Mouse (Mus musculus) forebrain, embryonic 10.5 days (tissue): Measurements from ENCODE around the gene Wdr73. TPM values are rescaled to one million over a fixed set of nuclear protein-coding genes. Genes with fewer than 3 reads are reported as not detected.

ENCODE experiments used
- DNase-seq: peaks from one replicate; pipeline ENCODE4 v3.0.0-alpha.2; 2017; ENCODE audit warnings: low spot score; ENCODE audit errors: extremely low spot score
- H3K27ac ChIP-seq: fragments of 300-500 bp; sonication (generic); 2 replicates; pipeline ENCODE4 v1.5.1; 2016; ENCODE audit warnings: mild to moderate bottlenecking
- H3K27me3 ChIP-seq: fragments of 300-500 bp; sonication (generic); 2 replicates; pipeline ENCODE4 v1.6.1; 2016; ENCODE audit warnings: mild to moderate bottlenecking; ENCODE audit not compliant: poor library complexity, severe bottlenecking
- H3K36me3 ChIP-seq: fragments of 300-500 bp; sonication (generic); replicated peaks from 2 replicates; pipeline ENCODE4 v1.6.1; 2016; ENCODE audit warnings: mild to moderate bottlenecking, moderate library complexity
- H3K4me1 ChIP-seq: fragments of 300-500 bp; sonication (generic); 2 replicates; pipeline ENCODE4 v1.6.1; 2016
- H3K4me3 ChIP-seq: fragments of 300-500 bp; sonication (generic); 2 replicates; pipeline ENCODE4 v1.5.1; 2016; ENCODE audit warnings: mild to moderate bottlenecking, moderate library complexity
- H3K9me3 ChIP-seq: fragments of 300-500 bp; sonication (generic); 2 replicates; pipeline ENCODE4 v1.6.1; 2016; ENCODE audit warnings: mild to moderate bottlenecking, moderate library complexity
- WGBS: fragments of 180-500 bp; shearing (Covaris S2); methylation state at CpG from one replicate; pipeline ENCODE4 v1.1.7; 2016; 5-methylcytosine and 5-hydroxymethylcytosine counted together
- polyA plus RNA-seq: library from polyadenylated mRNA; unstranded; fragments of >200 nt; fragmentation: Nextera tagmentation; extraction: Ambion mirVana; gene quantifications from 2 replicates; pipeline ENCODE4 v1.2.1, GENCODE M21; 2016

The Wdr73 gene
- polyA plus RNA-seq, 1 experiment from 2014 or later = 53.2 TPM

GRCm38 (mm10) chr7:80889021-80889511, 12.0 kb downstream of the Wdr73 start:
- Histone ChIP-seq H3K4me1 (peaks cover 16% of the 10 kb centered on the region), H3K27ac (peak overlapping the region; percentile 61), H3K27me3 (no peaks in the 10 kb centered on the region), H3K9me3 (no peaks in the 10 kb centered on the region), H3K4me3 (no peak overlapping the region), H3K36me3 (peaks cover 62% of the 10 kb centered on the region)
- WGBS = 45% methylated on average over 9 of the region's 9 CpGs
- peak; percentile 60 for DNase-seq

- Histone ChIP-seq H3K36me3 (peaks cover 57% of the 10 kb centered on the region), H3K9me3 (no peaks in the 10 kb centered on the region), H3K4me3 (no peak overlapping the region), H3K27ac (peak overlapping the region; percentile 61), H3K4me1 (peaks cover 16% of the 10 kb centered on the region), H3K27me3 (no peaks in the 10 kb centered on the region)
- DNase-seq = no peak
- 79% methylated on average over 7 of the region's 7 CpGs for WGBS
These were observed 12.5 kb downstream of the Wdr73 start for GRCm38 (mm10) chr7:80888595-80888994.

GRCm38 (mm10) chr7:80885666-80886065, 15.4 kb downstream of the Wdr73 start:
- Histone ChIP-seq H3K4me3 (no peak overlapping the region), H3K9me3 (no peaks in the 10 kb centered on the region), H3K4me1 (peaks cover 23% of the 10 kb centered on the region), H3K27ac (no peak overlapping the region), H3K27me3 (no peaks in the 10 kb centered on the region), H3K36me3 (peaks cover 28% of the 10 kb centered on the region)
- WGBS = 14% methylated on average over 1 of the region's 1 CpGs
- no peak for DNase-seq

- Histone ChIP-seq H3K36me3 (peaks cover 9% of the 10 kb centered on the region), H3K4me3 (peak overlapping the region; percentile 31), H3K9me3 (no peaks in the 10 kb centered on the region), H3K27me3 (no peaks in the 10 kb centered on the region), H3K4me1 (peaks cover 8% of the 10 kb centered on the region), H3K27ac (no peak overlapping the region)
- WGBS = 27% methylated on average over 14 of the region's 14 CpGs
- DNase-seq = no peak
These were observed 18.1 kb downstream of the Wdr73 start for GRCm38 (mm10) chr7:80882830-80883505.

- Histone ChIP-seq H3K27ac (no peak overlapping the region), H3K36me3 (peaks cover 70% of the 10 kb centered on the region), H3K27me3 (peaks cover 41% of the 10 kb centered on the region), H3K4me3 (no peak overlapping the region), H3K9me3 (no peaks in the 10 kb centered on the region), H3K4me1 (peaks cover 10% of the 10 kb centered on the region; the same call in 1 of the 2 replicates)
- DNase-seq = no peak
- 16% methylated on average over 37 of the region's 37 CpGs for WGBS
These were observed 25.3 kb downstream of the Wdr73 start for GRCm38 (mm10) chr7:80875727-80876126.

GRCm38 (mm10) chr7:80873631-80874030, 27.4 kb downstream of the Wdr73 start:
- H3K4me1 ChIP-seq = peaks cover 10% of the 10 kb centered on the region; the same call in 1 of the 2 replicates
- DNase-seq = no peak
- peaks cover 41% of the 10 kb centered on the region for H3K27me3 ChIP-seq
- no peak overlapping the region for H3K27ac ChIP-seq
- WGBS = 95% methylated on average over 2 of the region's 2 CpGs
- H3K9me3 ChIP-seq = no peaks in the 10 kb centered on the region
- peaks cover 91% of the 10 kb centered on the region for H3K36me3 ChIP-seq
- no peak overlapping the region for H3K4me3 ChIP-seq

GRCm38 (mm10) chr7:80873038-80873437, 28.0 kb downstream of the Wdr73 start:
- Histone ChIP-seq H3K36me3 (peaks cover 95% of the 10 kb centered on the region), H3K4me3 (no peak overlapping the region), H3K27me3 (peaks cover 41% of the 10 kb centered on the region), H3K4me1 (peaks cover 10% of the 10 kb centered on the region; the same call in 1 of the 2 replicates), H3K27ac (no peak overlapping the region), H3K9me3 (no peaks in the 10 kb centered on the region)
- DNase-seq = no peak
- WGBS = 94% methylated on average over 5 of the region's 5 CpGs

GRCm38 (mm10) chr7:80868686-80869085, 32.4 kb downstream of the Wdr73 start:
- 95% methylated on average over 2 of the region's 2 CpGs for WGBS
- H3K36me3 ChIP-seq = peaks cover 94% of the 10 kb centered on the region

GRCm38 (mm10) chr7:80866514-80867147, 34.4 kb downstream of the Wdr73 start:
- peaks cover 20% of the 10 kb centered on the region for H3K4me1 ChIP-seq
- no peak overlapping the region for H3K4me3 ChIP-seq
- no peak overlapping the region for H3K27ac ChIP-seq
- H3K36me3 ChIP-seq = peaks cover 84% of the 10 kb centered on the region
- H3K27me3 ChIP-seq = no peaks in the 10 kb centered on the region
- no peaks in the 10 kb centered on the region for H3K9me3 ChIP-seq
- no peak for DNase-seq
- WGBS = 93% methylated on average over 7 of the region's 7 CpGs

More at GRCm38 (mm10) chr7:80868686-80869085, 32.4 kb downstream of the Wdr73 start:
- Histone ChIP-seq H3K4me3 (no peak overlapping the region), H3K9me3 (no peaks in the 10 kb centered on the region), H3K27ac (no peak overlapping the region), H3K27me3 (peaks cover 5% of the 10 kb centered on the region), H3K4me1 (peaks cover 2% of the 10 kb centered on the region; the same call in 1 of the 2 replicates)
- no peak for DNase-seq

GRCm38 (mm10) chr7:80865521-80865920, 35.5 kb downstream of the Wdr73 start:
- Histone ChIP-seq H3K4me1 (peaks cover 27% of the 10 kb centered on the region), H3K27ac (no peak overlapping the region), H3K4me3 (no peak overlapping the region), H3K27me3 (no peaks in the 10 kb centered on the region), H3K9me3 (no peaks in the 10 kb centered on the region), H3K36me3 (peaks cover 74% of the 10 kb centered on the region)
- WGBS = 93% methylated on average over 7 of the region's 7 CpGs
- no peak for DNase-seq

- no peak overlapping the region for H3K4me3 ChIP-seq
- WGBS = 81% methylated on average over 8 of the region's 8 CpGs
- H3K36me3 ChIP-seq = peaks cover 67% of the 10 kb centered on the region
- DNase-seq = no peak
- H3K9me3 ChIP-seq = no peaks in the 10 kb centered on the region
- H3K4me1 ChIP-seq = peaks cover 33% of the 10 kb centered on the region
- H3K27ac ChIP-seq = no peak overlapping the region
- no peaks in the 10 kb centered on the region for H3K27me3 ChIP-seq
These were observed 36.2 kb downstream of the Wdr73 start for GRCm38 (mm10) chr7:80864831-80865230.

GRCm38 (mm10) chr7:80864151-80864550, 36.9 kb downstream of the Wdr73 start:
- WGBS = 83% methylated on average over 1 of the region's 1 CpGs

GRCm38 (mm10) chr7:80863520-80863919, 37.5 kb downstream of the Wdr73 start:
- no peak overlapping the region for H3K27ac ChIP-seq
- H3K4me1 ChIP-seq = peaks cover 34% of the 10 kb centered on the region
- 83% methylated on average over 5 of the region's 5 CpGs for WGBS
- peaks cover 54% of the 10 kb centered on the region for H3K36me3 ChIP-seq
- H3K4me3 ChIP-seq = no peak overlapping the region
- DNase-seq = no peak
- no peaks in the 10 kb centered on the region for H3K9me3 ChIP-seq
- H3K27me3 ChIP-seq = no peaks in the 10 kb centered on the region

More at GRCm38 (mm10) chr7:80864151-80864550, 36.9 kb downstream of the Wdr73 start:
- Histone ChIP-seq H3K4me3 (no peak overlapping the region), H3K9me3 (no peaks in the 10 kb centered on the region), H3K27ac (no peak overlapping the region), H3K36me3 (peaks cover 60% of the 10 kb centered on the region), H3K4me1 (peaks cover 34% of the 10 kb centered on the region), H3K27me3 (no peaks in the 10 kb centered on the region)
- DNase-seq = no peak
